Mouse (Mus musculus): ENCODE results near the gene Ctla4. TPM values are rescaled to one million over a fixed set of nuclear protein-coding genes. Genes with fewer than 3 reads are reported as not detected.

The Ctla4 gene
- total RNA-seq, 2 experiments from 2014 or later = 0.07 TPM; not detected in 1

DNA sequence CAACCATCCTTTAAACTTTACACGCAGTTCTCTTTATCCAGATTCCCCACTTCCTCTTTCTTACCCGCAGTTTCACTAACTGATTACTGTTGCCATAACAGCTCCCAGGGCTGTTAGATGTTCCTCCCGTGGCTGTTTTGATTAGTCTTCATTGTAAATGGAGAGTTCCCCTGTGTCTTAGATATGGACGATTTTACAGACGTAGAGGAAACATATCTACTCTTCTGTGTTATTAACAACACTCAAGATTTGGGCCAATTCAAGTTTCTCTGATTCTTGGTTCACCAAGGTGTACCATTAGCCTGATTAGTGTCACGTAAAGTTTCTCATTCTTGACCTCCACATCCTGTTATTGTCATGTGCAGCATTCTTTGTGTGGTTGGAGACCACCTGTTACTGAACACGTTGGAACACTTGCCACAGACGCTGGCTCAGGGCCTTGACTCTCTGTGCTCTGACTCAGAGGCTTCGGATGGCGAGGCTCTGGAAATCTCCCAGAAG lies 29.5 kb downstream of the Ctla4 start:
- peak; percentile 86 for ATAC-seq (replicated peaks; ENCODE audit: poor library complexity)

DNA sequence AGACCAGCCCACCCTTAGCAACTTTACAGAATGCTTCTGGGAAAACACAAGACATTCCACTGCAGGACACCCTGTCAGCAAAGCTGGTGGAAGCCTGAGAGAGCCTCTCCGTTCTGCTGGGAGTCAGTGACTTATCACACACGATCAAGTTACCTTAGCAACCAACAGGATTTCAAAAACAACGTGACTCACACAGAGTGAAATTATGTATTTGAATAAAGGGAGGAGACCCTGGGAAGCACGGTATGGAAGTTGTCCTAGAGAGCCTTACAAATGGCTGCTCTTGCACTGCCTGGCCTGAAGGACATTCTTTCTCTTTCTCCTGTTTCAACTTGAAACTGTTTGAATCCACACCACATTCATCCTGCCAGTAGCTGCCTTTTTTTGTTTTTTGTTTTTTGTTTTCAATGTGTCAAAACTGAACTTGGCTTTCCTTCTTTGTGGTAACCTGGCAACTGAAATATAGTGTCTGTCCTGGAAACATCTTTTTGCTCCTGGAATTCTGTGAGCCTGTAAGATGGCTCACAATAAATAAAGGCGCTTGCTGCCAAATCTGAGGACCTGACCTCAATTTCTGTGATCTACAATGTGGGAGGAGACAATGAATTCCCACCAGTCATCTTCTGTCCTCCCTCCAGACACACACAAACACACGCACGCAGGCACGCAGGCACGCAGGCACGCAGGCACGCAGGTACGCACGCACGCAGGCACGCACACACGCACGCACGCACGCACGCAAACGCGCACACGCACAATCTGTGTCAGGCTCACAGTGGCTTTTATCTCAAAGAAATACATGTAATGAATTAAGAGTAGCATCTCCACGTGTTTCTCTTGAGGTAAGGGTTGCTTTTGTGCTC lies 33.9 kb downstream of the Ctla4 start:
- ATAC-seq (replicated peaks; ENCODE audit: poor library complexity) = no peak

DNA sequence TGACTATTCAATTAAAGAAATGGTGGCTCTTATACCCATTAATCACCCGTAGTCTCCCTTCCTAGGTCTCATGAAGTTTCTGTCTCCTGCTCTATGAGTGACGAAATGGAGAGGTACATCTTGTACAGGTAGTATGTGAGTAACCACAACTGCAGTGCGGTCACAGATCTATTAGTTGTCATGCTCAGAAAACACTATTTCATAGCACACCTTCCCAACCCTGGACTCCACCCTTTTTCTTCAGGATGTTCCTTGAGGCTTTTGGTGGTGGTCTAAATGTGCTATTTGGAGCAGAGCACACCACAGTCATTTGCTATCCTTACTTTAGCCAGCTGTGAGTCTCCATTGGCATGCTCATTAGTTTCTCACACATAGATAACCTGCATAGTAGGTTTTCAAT lies 42.2 kb downstream of the Ctla4 start:
- no peak for ATAC-seq (replicated peaks; ENCODE audit: poor library complexity)

DNA sequence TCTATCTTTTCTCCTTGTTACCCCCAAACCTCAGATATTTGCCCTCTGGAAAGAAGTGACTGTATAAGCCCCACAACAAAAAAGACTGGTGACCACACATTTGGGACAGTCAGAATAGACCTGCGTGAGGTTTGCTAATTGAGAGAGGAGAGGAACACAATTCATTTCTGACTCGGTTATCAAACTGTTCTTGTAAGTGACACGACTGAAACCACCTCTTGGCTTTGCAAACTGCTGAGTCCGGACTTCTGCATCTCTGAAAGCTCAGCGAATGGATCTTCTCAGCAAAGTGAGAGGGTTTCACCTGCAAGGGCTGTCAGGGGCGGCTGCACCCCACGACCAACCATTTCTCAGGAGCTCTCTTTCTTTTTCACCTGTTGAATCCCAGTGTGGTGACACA lies 43.6 kb downstream of the Ctla4 start:
- no peak for ATAC-seq (replicated peaks; ENCODE audit: poor library complexity)

DNA sequence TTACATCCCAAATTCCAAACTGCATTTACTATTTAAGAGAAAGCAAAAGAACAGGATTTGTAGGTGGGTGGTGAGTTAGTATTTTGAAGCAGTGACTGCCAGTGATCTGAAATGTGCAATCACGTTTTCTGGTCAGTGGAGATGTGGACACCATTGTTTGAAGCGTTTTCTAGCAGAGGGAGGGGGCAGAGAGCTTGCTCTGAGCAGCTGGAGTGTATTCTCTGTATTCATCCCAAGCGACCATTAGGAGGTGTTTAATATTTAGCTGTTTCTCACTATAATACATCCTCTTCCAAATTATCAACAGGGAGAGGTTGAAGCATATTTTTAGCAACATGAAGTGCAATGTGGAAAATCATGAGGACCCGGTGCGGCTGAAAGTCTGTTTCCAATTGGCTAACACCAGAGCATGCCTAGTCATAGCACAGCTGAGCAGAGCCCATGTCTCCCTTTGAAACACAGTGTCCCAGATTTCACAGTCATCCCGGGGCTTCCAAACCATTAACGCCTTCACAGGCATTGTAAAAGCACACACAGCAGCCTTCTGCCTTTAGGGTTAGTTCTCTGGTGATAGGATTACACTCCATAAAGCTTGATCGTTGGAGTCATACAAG lies 49.3 kb downstream of the Ctla4 start:
- ATAC-seq (replicated peaks; ENCODE audit: poor library complexity) = no peak

DNA sequence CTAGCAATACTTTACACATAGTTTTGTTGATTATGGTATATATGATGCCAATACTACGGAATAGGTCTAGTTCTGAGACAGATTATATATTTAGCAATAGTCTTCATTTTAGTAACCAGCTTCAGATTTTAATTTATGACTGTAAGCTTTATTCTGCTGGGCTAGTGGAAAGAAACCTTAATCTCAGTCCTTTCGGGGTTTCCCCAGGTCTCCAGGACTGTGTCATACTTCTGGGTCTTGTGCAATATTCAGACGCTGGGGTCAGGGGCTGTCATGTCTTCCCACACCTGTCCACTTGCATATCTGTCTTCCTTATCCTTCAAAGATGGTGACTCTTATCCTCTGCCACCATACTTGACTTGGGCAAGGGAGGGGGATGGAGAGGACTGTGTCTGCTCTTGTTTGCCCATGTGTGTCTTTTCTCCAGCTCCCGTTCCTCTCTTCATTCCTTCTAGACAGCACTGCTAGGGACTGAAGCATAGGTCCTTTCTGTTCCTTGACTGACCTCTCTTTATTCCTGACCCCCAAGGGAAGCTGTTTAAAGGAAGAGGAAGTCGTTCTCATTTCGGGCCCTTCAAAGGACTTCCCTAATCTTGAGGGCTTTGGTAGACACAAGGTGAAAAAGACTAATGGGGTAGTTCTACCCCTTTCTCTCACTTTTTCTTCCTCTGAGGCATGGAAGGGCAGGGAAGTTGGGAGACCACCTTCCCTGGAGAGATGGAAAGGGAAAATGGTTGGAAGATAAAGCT lies 50.3 kb downstream of the Ctla4 start:
- peak; percentile 63 for ATAC-seq (replicated peaks; ENCODE audit: poor library complexity)

DNA sequence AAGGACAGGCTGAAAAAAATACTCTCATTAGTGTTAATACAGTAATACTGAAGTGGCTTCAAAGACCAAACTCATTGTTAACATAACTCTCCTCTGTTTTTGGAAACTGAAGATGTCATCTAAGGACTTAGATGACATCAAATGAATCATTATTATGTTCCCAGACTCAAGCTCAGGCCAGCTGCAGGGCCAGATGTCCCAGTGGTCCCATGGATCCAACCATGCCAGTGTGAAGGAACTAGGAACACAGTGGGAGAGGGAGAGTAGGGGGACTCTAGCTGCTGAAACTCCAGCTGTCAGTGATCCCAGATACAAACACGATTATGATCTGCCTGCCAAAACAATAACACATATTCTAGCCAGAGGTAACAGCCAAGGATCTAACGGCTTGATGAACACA lies 51.5 kb downstream of the Ctla4 start:
- no peak for ATAC-seq (replicated peaks; ENCODE audit: poor library complexity)

- ATAC-seq (replicated peaks; ENCODE audit: poor library complexity) = no peak
Observed at GRCm38 (mm10) chr1:60938974-60939373, 52.2 kb downstream of the Ctla4 start.

DNA sequence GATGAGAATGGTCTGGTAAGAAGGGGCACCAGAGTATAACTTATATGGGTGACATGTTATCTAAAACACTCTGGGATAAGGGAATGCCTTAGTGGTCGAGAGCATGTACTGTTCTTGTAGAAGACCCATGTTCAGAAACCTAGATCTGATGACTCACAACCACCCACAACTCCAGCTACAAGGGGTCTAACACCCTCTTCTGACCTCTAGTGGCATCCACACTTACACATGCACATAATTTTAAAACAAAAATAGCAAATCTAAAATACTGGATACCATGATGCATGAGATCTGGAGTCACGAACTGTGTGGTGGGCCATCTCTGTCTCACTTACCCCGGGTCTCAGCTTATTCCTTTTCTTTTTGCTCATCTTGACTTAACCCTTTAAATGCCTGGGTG lies 53.2 kb downstream of the Ctla4 start:
- no peak for ATAC-seq (replicated peaks; ENCODE audit: poor library complexity)

- ATAC-seq (replicated peaks; ENCODE audit: poor library complexity) = peak; percentile 38
Observed at GRCm38 (mm10) chr1:60940620-60941019, 53.8 kb downstream of the Ctla4 start.

GRCm38 (mm10) chr1:60941056-60942048 lies 54.6 kb downstream of the Ctla4 start:
- peak; percentile 55 for ATAC-seq (replicated peaks; ENCODE audit: poor library complexity)

DNA sequence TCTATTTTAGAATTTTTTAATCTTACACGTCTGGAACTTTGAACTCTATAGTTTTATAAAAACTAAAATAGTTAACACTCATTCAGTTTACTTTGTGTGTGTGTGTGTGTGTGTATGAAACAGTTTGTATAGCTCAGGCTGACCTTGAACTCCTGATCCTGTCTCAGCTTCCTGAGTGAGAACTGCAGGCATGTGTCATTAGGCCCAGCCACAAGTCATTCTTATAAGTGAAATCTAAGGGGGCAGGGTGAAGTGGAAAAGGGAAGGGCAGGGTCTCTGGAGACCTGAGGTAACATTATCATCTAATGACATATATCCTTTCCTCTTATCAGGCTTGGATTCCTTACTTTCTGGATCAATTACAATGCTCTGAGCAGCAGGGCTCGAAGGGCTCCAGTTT lies 56.1 kb downstream of the Ctla4 start:
- ATAC-seq (replicated peaks; ENCODE audit: poor library complexity) = no peak

- no peak for ATAC-seq (replicated peaks; ENCODE audit: poor library complexity)
Observed at GRCm38 (mm10) chr1:60945633-60946401, 59.0 kb downstream of the Ctla4 start.

DNA sequence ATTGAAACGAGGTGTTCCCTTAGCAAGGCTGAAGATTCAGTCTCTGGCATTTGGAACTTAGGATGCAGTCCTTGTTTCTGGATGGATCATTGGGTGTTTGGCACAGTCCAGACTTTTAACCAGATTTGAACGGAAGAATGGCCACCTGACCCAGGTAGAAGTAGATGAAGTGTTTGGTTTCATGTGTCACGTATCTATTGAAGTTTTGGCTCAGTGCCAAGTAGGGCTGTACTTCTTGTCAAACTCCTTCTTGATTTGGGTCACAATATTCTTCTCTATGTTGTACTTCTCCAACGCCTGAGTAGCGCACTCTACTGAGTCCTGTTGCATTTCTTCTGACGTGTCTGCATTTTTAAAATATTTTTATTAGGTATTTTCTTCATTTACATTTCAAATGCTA lies 61.3 kb downstream of the Ctla4 start:
- ATAC-seq (replicated peaks; ENCODE audit: poor library complexity) = no peak

GRCm38 (mm10) chr1:60952958-60953357 lies 66.2 kb downstream of the Ctla4 start:
- no peak for ATAC-seq (replicated peaks; ENCODE audit: poor library complexity)

DNA sequence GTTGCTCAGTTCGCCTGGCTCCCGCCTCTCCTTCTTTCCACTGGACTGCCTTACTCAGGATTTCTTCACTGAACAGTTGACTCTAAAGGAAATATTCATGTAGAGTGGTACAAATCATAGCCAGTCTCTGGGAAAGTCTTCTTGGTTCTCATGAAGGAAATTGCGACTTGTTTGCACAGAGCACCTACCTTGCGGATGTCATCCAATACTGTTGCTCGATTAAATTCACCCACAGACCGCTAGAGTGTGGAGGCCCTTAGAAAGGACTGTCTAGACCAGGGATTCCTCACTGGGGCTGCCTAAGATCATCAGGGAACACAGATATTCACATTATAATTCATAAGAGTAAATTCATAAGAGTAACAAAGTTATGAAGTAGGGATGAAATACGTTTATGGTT lies 66.9 kb downstream of the Ctla4 start:
- no peak for ATAC-seq (replicated peaks; ENCODE audit: poor library complexity)

DNA sequence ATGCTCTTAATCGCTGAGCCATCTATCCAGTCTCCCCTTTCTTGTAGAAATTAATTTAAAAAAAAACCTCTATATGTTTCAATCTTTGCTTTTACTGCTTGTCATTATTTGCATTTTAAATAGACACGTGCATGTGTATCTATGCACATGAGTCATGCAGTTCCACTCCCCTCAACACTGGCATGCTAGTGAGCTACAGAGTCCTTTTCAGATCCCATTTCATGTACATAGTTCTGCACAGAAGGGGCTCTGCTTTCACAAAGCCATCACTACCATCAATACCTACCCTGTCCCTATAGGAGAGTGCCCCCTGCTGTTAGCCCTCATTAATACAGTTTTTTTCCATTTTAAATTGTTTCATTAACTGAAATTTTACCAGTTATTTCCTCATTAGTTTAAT lies 68.0 kb downstream of the Ctla4 start:
- peak; percentile 54; the same call in 1 of the 2 replicates for ATAC-seq (replicated peaks; ENCODE audit: poor library complexity)

- no peak for ATAC-seq (replicated peaks; ENCODE audit: poor library complexity)
Observed at GRCm38 (mm10) chr1:60955186-60955585, 68.4 kb downstream of the Ctla4 start.

- ATAC-seq (replicated peaks; ENCODE audit: poor library complexity) = no peak
Observed at GRCm38 (mm10) chr1:60956196-60956595, 69.4 kb downstream of the Ctla4 start.

GRCm38 (mm10) chr1:60958287-60958686 lies 71.5 kb downstream of the Ctla4 start:
- ATAC-seq (replicated peaks; ENCODE audit: poor library complexity) = no peak

All from megakaryocyte progenitor cell, adult 5-6 weeks (primary cell).